Mouse (Mus musculus) urinary bladder, adult 18-20 months (tissue): Measurements from ENCODE around the gene Galnt14.

Experiments used
- DNase-seq, 2 experiments: peaks; one replicate each; pipeline ENCODE4 v3.0.0; 2022; ENCODE audit warnings: low spot score in 2 of 2, mixed read lengths in 2 of 2

The Galnt14 gene

DNA sequence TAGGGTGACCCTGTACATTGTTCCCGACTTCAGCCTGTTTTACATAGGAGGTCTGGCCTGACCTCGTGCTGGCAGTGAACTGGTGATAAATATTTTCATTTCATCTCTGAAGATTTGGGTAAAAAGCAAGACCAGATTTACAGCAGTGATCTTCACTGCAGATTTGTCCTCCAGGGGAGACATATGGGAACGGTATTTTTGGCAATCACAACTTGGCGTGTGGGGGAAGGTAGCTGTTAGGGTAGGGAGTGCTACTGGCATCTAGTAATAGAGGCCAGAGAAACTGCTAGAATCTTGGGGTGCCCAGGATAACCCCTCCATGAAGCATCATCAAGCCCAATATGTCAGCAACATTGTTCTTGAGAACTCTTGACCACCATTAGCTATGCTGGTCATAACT is 138.3 kb downstream of the Galnt14 start:
- no peak for DNase-seq

DNA sequence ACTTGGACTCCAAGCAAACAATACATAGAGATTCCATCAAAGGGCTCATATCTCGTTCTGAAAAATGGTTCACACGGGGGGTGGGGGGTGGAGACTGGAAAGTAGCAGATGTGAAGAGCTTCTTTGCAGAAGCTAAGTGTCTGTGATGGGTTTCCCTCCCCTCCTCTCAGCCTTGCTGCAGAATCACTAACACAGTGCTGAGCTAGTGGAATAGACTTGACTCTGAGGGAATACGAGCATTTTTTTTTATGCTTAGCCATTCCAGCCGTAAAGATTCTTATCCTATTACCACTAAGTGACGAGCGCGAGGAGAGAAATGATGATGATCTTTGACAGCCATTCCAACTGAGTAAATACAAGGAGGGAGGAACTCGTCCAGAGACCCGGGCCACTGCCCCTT is 142.0 kb downstream of the Galnt14 start:
- DNase-seq: no peak

DNA sequence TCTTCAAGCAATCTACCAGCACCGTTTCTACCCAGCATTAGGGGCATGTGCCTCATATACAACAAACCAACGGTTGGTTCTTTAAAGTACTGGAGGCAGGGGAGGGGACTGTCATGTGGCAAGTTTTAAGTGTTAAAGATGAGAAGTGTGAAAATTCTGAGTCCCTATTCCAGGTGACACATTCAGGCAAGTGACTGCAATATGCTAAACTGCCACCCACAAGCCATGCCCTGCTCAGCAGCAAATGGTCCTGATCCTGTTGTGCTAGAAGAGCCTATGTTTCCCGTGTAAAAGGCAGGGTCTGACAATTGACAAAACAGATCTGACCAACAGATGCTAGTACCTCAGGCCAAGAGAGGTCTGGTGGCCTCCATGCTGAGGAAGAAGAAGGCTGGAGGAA is 149.1 kb downstream of the Galnt14 start:
- DNase-seq: no peak

DNA sequence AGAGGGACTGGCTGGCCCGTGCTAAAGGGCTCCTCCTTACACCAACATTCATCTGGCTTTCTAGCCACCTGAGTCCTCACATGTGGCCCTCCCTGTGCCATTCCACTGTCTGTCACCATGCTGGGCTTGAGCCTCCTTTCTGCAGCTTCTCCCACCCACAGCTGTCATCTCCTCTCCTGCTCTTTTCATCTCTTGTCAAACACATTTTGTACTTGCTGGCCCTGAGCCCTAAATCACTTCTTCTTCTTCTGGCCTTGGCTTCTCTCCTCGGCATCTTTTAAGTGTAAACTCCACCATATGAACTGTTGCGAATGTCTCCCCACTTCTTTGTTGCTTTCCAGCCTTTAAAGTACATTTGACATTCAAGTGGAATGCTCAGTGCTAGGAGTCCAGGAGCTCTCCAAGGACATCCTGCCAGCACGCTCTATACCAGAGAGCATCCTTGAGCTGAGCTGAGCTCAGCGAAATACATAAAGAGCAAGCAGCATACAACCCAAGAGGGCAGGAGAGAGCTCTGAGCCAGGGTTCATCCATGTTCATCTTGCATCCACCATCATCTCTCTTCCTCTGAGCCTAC is 150.0 kb downstream of the Galnt14 start:
- DNase-seq: no peak

DNA sequence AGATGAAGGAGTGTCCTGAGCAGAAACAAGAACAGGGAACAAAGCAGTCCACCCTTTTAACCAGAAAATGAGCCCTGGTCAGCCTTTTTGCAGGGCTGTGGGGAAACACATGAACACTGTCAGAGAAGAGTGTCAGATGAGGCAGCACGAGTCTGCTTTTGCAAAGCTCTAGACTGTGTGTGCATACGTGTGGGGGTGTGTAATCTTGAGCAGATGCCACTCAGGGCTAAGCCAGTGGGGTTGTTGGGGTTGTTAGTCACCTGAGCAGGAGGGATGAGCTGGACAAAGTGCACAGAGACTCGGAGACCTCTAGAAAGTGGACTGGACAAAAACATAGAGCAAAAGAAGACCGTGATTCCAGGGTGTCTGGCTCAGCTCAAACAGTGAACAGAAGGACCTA is 150.8 kb downstream of the Galnt14 start:
- DNase-seq: no peak

DNA sequence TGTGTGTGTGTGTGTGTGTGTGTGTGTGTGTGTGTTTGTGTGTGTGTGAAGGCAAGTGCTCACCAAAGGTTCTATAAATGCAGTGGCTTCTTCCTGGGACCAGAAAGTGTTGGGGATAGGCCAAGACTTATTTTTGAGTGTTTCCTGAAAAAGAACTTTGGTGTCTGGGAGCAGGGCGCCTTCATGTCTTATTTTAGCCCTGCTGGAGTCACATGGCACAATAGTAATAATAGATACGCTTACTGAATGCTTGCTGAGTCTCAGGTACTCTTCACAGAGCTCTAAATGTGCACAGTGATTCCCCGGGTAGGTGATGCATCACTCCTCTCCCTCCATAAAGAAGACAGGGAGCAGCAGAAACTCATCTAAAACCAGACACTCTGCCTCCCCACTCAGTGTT is 153.2 kb downstream of the Galnt14 start:
- no peak for DNase-seq

DNA sequence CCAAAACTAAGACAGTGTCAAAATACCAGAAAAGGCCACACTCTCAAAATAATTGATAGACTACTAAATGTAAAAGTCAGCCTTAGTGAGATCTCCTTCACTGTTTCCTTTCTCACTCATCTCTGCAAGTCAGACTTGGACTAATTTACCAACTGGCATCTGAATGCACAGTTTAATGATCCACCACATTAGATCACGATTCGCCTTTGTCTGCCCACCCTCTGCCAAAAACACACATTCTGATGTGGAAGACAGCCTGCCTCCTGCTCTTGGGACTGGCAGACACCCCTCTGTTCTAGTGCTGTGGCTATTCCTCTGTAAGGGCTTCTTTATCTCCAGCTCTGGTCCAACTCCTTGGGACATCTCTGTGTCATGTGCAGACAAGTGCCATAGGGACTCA is 153.8 kb downstream of the Galnt14 start:
- no peak for DNase-seq

DNA sequence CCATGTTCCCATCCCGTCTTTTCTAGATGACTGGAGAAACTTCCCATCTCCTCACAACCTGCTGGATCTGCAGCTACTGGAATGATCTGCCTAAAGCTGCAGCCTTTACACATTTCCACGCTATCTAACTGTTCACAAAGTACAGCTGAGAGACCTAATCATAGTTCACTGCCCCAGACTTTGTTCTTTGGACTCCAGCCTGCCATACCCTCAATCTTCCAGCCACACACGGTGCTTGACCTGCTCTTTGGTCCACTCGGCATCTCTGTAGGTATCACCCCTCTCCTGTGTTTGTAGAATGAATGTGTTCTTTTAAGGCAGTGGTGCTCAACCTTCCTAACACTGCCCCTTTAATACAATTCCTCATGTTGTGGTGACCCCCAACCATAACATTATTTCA is 155.6 kb downstream of the Galnt14 start:
- no peak for DNase-seq

DNA sequence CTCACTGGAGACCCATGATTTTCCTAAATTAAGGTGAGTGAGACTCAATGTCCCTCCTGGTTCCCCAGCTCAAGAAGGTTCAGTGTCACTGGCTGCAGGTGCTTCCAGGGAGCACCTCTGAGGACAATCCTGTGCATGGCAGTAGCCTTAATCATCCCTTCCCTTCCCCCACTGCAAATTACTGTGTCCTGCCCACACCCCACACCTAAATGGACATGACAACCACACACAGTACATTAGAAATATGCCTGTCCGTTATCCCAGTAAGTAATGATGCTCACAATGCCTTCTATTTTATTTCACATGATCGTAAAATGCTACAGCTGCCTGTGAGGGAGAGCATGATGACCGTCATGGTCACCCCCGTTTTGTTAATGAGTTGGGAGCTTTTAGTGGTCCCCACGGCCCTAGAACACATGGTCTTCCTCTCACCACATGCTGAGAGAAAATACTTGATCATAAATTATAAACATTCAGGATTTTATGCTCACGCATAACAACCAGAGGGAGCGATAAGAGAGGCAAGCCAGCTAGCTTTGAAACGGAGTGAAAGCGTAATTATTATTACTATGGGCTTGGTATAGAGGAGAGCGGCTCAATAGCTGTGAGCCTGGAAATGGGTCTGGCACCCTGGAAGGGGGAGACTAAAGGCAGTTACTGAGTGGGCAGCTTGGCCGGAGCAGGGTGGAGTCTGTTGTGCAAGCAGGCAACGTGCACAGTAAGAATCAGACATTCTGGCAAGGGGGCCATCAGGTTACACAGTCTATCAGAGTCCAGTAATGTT is 161.3 kb downstream of the Galnt14 start:
- no peak for DNase-seq

DNA sequence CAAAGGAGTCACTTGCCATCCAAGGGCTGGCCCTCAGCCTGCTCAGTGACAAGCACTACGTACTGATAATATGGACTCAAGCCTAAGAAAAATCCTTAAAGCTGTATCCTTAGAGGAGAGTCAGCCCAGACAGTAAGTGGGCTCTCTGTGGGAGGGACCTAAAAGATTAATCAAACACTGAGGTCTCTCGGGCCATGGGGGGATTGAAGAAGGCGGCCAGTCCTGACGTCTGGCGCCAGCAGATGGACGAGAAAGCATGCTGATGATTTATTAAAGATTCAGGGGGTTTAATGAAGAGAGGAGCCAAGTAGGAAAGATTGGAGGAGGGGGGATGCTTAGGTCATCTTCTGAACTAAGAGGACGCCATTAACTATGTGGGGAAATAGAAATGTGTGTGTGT is 162.1 kb downstream of the Galnt14 start:
- DNase-seq: no peak

DNA sequence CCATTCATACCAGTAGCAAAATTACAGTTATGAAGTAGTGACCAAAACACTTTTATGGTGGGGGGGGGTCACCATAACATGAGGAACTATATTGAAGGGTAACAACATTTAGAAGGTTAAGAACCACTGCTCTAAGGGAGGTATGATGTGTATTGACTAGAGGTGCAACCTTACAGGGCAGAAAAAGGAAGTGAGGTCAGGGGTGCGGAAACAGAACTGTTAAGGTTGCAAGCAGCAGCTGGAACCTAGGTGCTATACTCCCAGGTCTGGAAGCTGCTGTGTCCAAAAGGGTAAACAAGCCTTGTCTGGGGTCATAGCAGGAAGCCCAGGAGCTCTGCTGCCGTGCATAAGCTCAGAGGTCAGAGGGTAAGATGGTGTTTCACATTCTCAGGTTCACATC is 162.8 kb downstream of the Galnt14 start:
- no peak for DNase-seq

DNA sequence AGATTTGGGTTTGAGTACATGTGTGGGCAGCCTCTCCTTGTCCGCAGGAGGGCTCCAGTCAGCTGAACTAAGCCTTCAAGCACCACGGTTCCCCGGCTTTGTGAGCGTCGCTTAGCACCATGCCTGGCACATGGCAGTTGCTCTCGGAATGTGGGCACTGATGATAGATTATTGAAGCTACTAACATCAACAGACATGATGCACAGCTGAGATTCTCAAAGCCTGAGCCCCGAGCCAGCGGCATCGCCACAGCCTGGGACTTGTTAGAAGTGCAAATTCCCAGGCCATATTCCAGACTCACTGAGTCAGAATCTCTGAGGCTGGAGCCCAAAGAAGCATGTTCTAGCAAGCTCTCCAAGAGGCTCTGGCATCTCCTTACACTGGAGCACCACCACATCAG is 168.3 kb downstream of the Galnt14 start:
- no peak for DNase-seq

DNA sequence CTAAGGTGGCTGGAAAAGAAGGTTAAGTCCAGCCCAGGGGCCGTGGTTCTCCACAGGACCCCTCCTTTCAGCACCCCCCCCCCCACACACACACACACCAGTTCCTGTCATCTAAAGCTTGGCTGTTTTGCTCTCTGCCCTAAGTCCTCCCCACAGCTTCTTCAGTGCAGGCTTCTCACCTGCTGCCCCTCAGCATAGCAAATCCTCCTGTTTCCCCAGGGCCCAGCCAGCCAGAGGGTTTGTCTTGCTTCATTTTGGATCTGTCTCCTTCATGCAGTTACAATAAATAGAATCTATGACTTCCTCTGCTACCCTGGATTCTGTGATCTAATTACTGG is 169.1 kb downstream of the Galnt14 start:
- DNase-seq: no peak

DNA sequence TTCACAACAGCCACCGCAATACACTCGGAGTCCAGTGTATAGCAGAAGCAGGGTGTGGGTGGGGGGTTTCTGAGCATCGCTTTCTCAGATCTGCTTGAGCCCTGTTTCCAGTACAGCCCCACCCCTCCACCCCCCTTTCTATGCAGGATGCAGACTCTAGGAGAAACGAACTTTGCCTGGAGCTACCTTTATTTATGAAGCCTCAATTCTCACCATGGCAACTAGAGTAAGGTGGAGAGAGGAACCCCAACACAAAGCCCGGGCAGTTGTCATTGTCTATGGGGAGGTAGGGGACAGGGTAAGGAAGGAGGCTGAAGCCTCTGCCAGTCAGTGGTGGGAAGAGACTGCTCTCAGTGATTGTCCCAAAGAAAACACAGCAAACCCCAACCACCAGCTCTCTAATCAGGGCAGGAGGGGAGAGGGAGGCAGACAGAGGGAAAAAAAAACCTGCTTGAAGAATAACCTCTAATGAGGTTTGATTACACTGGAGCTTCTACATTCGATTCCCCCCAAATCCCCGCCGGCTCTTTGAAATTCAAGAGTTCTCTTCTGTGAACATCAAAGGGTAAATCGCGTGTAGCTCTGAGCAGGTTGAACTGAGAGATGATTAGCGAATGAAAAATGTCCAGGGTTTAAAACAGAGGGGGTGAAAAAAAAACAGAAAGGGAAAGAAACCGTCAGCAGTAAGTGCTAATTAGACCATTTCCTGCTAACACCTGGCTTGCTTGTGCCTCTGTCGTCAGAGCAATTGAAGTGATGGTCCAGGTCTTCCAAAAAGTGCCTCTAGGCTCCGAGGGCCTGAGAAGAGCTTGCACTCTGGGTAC is 169.6 kb downstream of the Galnt14 start:
- no peak for DNase-seq

DNA sequence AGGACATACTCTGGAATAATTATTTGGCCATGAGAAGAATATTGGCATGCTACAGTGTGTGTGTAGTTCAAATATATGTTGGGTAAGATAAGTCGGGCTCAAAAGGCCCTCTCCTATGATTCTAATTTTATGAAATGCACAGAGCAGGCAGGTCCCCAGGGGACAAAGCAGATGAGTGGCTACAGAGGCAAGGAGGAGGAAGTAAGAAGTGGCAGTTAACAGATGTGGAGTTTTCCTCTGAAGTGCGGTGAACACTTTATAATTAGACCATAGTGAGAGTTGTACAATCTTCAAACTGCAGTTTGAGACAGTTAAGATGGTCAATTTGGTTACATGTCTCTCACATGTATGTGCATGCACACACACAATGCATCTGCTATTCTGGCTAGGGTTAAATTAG is 178.4 kb downstream of the Galnt14 start:
- no peak for DNase-seq

DNA sequence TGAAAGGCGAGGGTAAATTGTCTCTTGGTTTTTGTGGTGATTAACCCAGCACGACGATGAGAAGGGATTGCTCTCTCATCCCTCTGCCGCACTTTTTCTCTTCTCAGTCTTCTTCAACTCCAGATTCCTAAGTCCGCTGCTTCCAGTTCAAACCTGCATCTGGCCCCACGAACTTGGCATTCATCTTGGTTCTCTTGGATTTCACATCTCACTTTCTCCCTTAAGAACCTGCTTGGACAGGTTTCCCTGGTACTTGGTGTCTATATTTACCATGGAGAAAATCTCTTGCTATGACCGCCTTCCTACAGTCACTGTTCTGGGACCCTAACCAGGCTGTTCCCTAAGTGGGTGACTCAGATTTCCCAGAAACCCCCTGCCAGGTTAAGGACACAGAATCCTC is 188.1 kb downstream of the Galnt14 start:
- no peak for DNase-seq

DNA sequence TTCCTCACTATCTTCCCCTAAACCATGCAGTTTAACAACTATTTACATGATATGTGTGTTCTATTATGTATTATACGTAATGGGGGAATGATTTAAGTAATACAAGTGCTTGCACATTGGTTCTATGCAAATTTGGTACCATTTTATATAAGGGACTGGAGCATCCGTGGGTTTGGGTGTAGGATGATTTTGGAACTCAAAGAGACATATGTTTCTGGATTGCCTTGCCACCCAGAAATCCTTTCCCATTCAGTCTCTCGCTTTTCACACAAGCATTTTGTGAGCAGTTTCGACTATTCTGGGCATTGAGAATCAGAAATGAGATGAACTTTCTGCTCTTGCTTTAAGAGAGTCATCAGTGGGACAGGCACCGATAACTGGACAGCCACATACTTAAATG is 190.9 kb downstream of the Galnt14 start:
- DNase-seq: no peak

DNA sequence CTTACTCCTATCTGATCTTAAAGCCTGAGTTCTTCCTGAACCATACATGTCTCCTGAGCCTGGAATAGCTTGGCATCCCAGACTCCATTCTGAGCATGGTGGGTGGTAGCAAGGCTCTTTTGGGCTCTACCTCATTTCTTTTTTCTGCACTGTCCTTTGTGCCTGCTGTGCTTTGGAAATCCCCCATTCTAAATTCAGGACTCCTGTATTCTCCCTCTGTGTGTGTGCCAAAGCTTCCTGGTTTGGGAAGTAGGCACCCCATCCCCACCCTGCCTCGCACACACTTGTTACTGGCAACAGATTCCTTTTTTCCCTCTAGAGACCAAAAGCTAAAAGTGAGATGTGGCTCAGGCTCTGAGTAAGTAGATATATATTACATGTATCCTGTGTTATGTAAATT is 191.9 kb downstream of the Galnt14 start:
- DNase-seq: no peak

DNA sequence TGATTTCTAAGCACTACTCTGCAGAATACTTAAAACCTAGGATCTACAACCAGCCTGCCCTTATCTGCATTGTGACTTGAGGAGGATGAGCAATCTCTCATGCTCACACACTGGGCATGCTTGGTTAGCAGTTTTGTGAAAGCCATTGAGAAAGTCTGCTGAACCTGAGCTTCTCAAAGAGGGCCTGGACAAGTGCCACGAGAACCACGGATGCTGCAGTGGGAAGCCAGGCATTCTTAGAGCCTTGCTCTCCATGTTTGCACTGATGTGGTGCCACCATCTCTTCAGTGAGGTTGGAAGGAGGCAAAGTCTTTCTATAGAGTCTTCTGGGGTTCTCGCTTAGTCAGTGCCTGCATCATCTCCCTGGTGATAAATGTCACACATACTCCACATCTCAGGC is 194.7 kb downstream of the Galnt14 start:
- DNase-seq: no peak

DNA sequence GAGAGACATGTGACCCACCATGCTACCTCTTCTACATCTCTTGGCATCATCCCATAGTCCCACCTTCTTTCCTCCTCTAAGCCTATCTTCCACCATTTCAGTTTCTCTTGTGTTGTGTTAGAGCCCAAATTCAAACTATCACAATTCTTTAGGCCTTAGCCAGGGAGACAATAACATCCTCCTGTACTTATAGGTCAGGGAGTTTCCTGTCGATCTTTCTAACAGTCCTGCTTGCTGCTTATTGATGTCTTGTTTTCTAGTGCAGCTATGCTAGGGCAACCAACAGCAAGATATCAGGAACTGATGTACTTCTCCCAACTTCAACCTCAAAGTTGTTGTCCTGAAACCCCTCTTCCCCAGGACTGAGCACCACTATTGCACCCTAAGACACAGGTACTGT is 195.4 kb downstream of the Galnt14 start:
- DNase-seq: no peak

DNA sequence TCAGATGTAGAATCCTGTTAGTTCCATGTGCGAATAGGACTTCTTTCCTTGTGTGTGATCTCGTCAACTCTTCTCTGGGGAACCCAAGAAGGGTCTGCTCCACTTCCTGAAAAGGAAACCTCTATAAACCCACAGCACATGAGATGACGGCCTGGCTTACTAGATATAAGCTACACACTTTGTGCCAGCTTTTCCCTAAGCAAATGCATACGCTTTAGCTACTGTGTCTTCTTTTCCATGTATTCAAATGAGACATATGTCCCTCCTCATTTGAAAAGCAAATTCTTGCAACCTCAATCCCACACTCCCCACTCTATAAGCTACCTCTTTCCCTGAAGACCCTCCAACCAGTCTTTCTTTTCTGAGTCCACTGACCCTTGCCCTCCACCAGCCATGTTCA is 196.0 kb downstream of the Galnt14 start:
- DNase-seq: no peak

DNA sequence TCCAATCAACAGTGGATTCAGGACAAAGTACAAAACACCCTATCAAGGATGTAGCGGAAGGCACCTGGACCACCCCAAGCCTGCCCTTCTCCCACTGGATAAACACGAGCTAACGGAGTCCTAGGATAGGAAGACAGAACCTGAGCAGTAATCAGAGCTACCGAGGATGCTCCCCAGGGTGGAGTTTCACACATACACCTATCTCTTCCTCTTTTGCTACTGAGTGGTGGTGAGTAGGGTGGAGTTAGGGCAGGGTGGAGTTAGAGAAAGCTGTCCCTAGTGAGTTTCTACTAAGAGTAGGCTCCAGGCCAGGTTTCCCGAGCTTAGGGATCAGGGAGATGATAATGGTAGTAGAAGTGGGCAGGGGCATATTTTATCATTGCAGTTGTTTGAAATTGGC is 197.4 kb downstream of the Galnt14 start:
- no peak for DNase-seq
